Mouse (Mus musculus) hindbrain, embryonic 10.5 days (tissue): ENCODE results near the gene Fignl1. TPM values are rescaled to one million over a fixed set of nuclear protein-coding genes. Genes with fewer than 3 reads are reported as not detected.
A peak's percentile ranks its signal among the peaks of the same experiment; 100 is the strongest.

ENCODE experiments used
- DNase-seq: peaks from one replicate; pipeline ENCODE4 v3.0.0-alpha.2; 2017; ENCODE audit warnings: low spot score
- H3K27ac ChIP-seq: fragments of 300-500 bp; sonication (generic); 2 replicates; pipeline ENCODE4 v1.5.1; 2016; ENCODE audit warnings: mild to moderate bottlenecking, moderate library complexity
- H3K27me3 ChIP-seq: fragments of 300-500 bp; sonication (generic); 2 replicates; pipeline ENCODE4 v1.6.1; 2016; ENCODE audit warnings: mild to moderate bottlenecking; ENCODE audit not compliant: poor library complexity, insufficient read depth, severe bottlenecking
- H3K36me3 ChIP-seq: fragments of 300-500 bp; sonication (generic); 2 replicates; pipeline ENCODE4 v1.6.1; 2016; ENCODE audit warnings: mild to moderate bottlenecking, moderate library complexity
- H3K4me1 ChIP-seq: fragments of 300-500 bp; sonication (generic); replicated peaks from 2 replicates; pipeline ENCODE4 v1.6.1; 2016; ENCODE audit warnings: mild to moderate bottlenecking
- H3K4me3 ChIP-seq: fragments of 300-500 bp; sonication (generic); 2 replicates; pipeline ENCODE4 v1.5.1; 2016; ENCODE audit warnings: mild to moderate bottlenecking, moderate library complexity
- H3K9me3 ChIP-seq: fragments of 300-500 bp; sonication (generic); 2 replicates; pipeline ENCODE4 v1.6.1; 2016; ENCODE audit warnings: mild to moderate bottlenecking, moderate library complexity
- WGBS: fragments of 180-500 bp; shearing (Covaris S2); methylation state at CpG from one replicate; pipeline ENCODE4 v1.1.7; 2016; 5-methylcytosine and 5-hydroxymethylcytosine counted together
- polyA plus RNA-seq: library from polyadenylated mRNA; unstranded; fragments of >200 nt; fragmentation: Nextera tagmentation; extraction: Ambion mirVana; gene quantifications from 2 replicates; pipeline ENCODE4 v1.2.1, GENCODE M21; 2016

Fignl1 gene
- polyA plus RNA-seq, result 67.8 and 105 TPM in 2 replicates

DNA sequence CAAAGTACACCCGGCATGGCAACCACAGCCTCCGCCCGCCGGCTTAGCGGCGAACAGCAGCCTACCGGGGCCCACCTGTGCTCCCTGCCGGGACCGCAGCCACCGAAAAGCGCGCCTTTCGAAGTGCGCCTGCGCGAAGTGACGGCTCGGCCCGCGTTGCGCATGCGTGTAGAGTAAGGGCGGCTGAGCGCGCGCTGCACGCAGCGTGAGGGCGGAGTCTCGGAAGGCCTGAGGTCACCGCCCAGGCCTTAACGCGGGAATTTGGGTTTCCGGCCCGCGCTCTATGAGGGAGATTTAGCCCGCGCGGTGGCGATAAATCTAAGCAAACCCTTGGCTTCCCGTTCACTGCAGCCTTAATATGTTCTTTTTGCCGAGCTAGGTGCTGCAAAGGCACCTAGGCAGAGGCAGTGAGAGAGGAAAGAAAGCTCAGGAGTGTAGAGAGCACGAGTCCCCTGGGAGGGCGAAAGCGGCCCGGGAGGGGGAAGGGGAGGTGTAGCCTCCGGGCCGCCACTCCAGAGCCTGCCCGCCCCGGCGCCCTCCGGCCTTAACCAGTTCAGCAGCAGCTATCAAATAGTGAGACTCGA lies at the start of gene Fignl1:
Fignl1 (minus strand) TSS at position 143 of the 584 bp plus-strand sequence.
- peaks cover 50% of the 10 kb centered on the region for H3K4me1 ChIP-seq
- H3K9me3 ChIP-seq, result no peaks in the 10 kb centered on the region
- whole genome bisulfite sequencing, result under 1% methylated on average over 53 of the region's 53 CpGs
- no peaks in the 10 kb centered on the region for H3K27me3 ChIP-seq
- H3K4me3 ChIP-seq, result peak within 1 kb of the TSS; percentile 69
- DNase-seq, result peak; percentile 99
- peaks cover 29% of the 10 kb centered on the region for H3K36me3 ChIP-seq
- H3K27ac ChIP-seq, result peak within 1 kb of the TSS; percentile 99

DNA sequence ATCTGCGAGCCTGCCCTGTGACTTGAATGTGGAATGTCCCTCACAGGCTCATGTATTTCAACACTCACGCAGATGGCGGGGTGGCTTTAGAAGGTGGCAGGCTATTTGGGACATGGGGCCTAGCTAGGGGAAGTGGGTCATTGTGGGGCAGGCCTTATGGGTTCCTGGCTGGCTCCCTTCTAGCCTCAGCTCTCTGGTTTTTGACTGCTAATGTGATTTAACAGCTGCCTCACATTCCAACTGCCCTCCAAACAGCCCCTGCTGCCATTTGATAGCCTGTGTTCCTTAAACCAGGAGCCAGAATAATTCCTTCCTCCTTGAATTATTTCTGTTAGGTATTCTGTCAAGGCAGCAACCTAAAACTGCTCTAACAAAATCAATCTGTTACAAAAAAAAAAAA lies 48.2 kb upstream of the Fignl1 start:
- H3K27ac ChIP-seq, result peak overlapping the region; percentile 89
- H3K4me1 ChIP-seq, result peaks cover 34% of the 10 kb centered on the region
- H3K27me3 ChIP-seq, result no peaks in the 10 kb centered on the region
- H3K9me3 ChIP-seq, result peaks cover 5% of the 10 kb centered on the region
- peaks cover 5% of the 10 kb centered on the region; the same call in 1 of the 2 replicates for H3K36me3 ChIP-seq
- no peak for DNase-seq
- no peak overlapping the region for H3K4me3 ChIP-seq
- 93% methylated on average over 3 of the region's 3 CpGs for WGBS

DNA sequence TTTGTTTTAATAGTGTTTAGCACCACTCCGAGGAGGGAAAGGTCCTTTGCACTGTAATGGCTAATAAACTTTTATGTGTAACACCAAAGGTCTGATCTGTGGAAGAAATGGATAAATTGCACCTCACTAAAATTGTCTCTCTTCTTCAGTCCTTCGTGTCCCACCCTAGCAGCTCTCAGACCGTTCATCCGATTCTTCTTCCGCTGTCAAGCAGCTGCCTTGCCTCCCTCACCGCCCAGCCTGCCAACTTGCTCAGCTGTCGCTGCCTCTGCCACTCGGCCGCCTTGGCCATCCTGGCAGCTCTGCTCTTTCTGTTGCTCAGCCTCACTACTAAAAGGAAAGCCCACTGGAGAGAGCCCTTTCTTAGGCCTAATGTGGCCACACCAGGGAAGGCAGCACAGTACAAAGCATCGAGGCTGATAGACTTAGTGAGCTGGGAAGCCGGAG lies 46.9 kb upstream of the Fignl1 start:
- Histone ChIP-seq H3K27ac (peak overlapping the region; percentile 89), H3K4me1 (peaks cover 47% of the 10 kb centered on the region), H3K9me3 (peaks cover 5% of the 10 kb centered on the region), H3K4me3 (no peak overlapping the region), H3K27me3 (no peaks in the 10 kb centered on the region), H3K36me3 (peaks cover 5% of the 10 kb centered on the region; the same call in 1 of the 2 replicates)
- no peak for DNase-seq
- 47% methylated on average over 11 of the region's 11 CpGs for WGBS

DNA sequence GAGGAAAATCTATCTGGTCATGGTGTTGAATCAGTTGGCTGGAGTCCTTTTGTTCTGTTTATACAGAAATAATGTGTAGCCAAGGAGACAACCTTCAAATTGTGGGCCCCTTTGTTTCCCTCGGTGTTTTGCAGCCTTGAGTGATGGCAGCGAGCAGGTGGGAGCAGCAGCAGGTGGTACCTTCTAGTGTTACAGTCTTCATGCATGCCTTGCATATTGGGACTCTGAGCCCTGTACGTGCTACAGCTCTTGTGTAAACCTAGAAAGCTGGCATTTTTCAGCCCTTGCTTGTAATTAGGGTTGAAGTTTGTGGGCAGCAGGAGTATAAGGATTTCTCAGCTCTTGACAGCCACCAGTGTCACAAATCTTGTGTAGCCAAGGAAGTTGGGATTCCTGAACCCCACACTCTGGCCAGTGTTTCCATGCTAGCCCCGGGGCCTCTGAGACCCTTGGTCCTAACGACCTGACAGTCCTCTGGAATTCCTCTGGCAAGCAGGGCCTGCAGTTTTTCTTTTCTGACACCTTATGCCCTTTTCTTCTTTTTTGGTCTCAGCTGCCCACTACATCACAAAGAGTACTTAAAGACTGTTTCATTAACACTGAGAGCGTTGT lies 46.4 kb upstream of the Fignl1 start:
- WGBS, result 22% methylated on average over 6 of the region's 6 CpGs
- no peaks in the 10 kb centered on the region for H3K27me3 ChIP-seq
- peak; percentile 71 for DNase-seq

DNA sequence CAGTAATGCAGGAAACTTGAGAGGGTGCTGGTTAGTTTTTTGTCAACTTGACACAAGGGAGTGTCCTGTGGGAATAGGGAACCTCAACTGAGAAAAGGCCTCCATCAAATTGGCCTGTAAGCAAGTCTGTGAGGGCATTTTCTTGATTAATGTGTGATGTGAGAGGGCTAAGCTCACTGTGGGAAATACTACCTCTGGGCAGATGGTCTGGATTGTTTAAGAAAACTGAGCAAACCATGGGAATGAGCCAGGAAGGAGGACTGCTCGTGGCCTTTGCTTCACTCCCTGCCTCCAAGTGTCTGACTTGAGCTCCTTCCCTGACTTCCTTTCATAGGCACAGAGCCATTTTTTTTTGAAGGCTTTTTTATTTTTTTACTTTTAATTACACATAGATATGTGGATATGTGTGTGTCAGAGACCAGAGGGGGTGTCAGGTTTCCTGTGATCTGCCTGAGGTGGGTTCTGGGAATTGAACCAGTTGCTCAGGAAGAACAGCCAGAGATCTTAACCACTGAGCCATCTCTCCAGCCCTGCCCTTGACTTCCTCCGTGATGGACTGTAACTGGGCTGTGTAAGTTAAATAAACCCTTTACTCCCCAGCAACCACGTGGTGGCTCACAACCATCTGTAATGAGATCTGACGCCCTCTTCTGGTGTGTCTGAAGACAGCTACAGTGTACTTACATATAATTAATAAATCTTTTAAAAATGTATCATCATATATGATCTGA lies 45.1 kb upstream of the Fignl1 start:
- H3K36me3 ChIP-seq, result peaks cover 5% of the 10 kb centered on the region; the same call in 1 of the 2 replicates
- no peak overlapping the region for H3K4me3 ChIP-seq
- H3K27me3 ChIP-seq, result no peaks in the 10 kb centered on the region
- no peak for DNase-seq
- H3K4me1 ChIP-seq, result peaks cover 57% of the 10 kb centered on the region
- H3K27ac ChIP-seq, result peak overlapping the region; percentile 89
- WGBS, result 60% methylated on average over 4 of the region's 4 CpGs
- peaks cover 5% of the 10 kb centered on the region for H3K9me3 ChIP-seq

More for the DNA sequence above, 46.4 kb upstream of the Fignl1 start:
- Histone ChIP-seq H3K36me3 (peaks cover 5% of the 10 kb centered on the region; the same call in 1 of the 2 replicates), H3K9me3 (peaks cover 5% of the 10 kb centered on the region), H3K4me3 (no peak overlapping the region), H3K4me1 (peaks cover 52% of the 10 kb centered on the region), H3K27ac (peak overlapping the region; percentile 89)

DNA sequence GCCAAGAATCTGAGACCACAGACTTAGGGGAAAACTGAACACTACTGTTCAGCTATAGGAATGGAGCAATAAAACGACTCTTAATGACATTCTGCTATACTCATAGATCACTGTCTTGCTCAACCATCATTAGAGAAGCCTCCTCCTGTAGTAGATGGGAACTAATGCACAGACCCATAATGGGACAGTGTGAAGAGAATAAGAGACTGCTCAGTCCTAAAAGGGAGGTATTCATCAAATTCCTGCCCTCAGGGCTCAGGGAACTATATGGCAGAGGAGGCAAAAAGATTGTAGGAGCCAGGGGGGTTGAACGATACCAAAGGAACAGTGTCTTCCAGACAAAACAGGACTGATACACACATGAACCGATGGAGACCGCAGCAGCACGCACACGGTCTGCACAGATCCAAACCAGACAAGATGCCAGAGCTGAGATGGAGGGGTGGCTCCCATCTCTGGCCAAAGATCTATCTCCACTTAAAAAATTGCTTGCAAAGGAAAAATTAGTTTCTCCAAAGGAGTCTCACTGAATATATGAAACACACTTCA lies 43.3 kb upstream of the Fignl1 start:
- no peak for DNase-seq
- 80% methylated on average over 6 of the region's 6 CpGs for WGBS
- H3K27ac ChIP-seq, result peak overlapping the region; percentile 66
- H3K4me3 ChIP-seq, result no peak overlapping the region
- peaks cover 4% of the 10 kb centered on the region; the same call in 1 of the 2 replicates for H3K36me3 ChIP-seq
- no peaks in the 10 kb centered on the region for H3K27me3 ChIP-seq
- H3K4me1 ChIP-seq, result peaks cover 57% of the 10 kb centered on the region
- peaks cover 4% of the 10 kb centered on the region for H3K9me3 ChIP-seq

DNA sequence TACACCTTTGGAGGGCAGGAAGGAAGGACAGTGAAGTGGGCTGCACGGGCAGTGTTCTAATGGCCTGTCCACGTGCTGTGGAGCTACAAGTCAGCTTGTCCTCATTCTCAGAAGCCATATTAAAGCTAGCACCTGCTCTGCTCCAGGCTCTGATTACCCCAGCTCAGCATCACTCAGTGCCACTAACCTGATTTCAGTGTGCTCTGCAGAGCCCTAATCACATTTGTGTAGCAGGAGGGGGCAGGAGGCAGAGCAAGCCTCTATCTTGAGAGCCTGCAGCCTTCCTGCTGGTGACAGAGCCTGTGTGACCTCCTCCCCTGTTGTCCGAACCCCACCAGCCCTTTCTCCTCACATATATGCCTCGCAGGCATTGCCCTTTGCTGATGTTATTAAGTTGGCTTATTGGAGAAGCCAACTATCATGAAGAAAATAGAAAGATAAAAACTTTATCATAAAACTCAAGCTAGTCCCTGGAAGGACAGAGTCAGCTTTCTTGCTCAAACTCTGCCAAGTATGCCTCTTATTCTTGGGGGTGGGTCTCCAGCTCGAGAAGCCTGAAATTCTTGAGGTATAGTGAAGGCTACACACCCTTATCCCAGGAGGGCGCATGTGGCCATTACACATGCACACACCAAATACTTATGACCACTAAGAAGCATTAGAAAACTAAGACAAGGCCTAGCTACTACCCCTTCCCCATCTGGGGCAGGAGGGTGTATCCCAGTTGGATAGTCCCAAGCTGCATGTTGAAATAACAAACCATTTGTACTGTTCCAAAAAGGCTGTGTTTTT lies 41.9 kb upstream of the Fignl1 start:
- 64% methylated on average over 6 of the region's 6 CpGs for WGBS
- Histone ChIP-seq H3K27me3 (no peaks in the 10 kb centered on the region), H3K9me3 (no peaks in the 10 kb centered on the region), H3K27ac (peak overlapping the region; percentile 69), H3K36me3 (no peaks in the 10 kb centered on the region), H3K4me1 (peaks cover 52% of the 10 kb centered on the region), H3K4me3 (no peak overlapping the region)
- DNase-seq, result no peak

DNA sequence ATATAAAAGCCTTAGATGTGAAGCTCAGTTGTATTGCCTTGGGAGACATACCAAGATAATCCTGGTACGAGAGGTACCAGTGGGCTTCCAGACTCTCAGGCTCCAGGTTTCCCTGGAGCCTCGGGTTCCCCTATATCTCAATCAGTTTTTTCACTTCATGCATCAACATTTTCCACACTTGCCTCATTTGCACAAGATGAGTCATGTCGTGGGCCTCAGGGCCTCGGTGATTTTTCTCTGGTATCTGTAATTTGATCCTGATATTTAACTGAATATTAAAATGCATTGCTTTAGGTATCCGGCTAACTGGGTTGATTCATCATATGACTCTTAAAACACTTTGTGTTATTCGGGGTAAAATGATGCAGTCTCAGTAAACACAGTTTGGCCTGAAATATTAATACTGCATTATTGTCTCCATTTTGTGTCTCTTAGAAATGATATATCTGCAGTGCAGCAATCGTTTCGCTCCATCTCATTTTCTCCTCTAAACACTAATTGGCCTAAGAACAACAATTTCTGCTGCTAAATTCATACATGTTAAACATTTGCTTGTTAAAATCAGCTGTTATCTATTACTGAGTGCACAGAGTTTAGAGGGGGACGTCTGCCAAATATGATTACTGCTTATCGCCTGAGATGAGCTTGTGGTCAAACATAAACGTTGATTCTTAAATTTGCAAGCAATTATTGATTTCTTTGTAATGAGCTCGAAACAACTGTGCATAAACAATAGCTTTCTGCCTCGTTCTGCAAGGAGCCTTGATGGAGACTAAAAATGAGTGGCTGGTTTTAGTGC lies 41.0 kb upstream of the Fignl1 start:
- H3K27ac ChIP-seq, result peak overlapping the region; percentile 69; the same call in 1 of the 2 replicates
- WGBS, result 77% methylated on average over 13 of the region's 13 CpGs
- no peak for DNase-seq
- peaks cover 52% of the 10 kb centered on the region for H3K4me1 ChIP-seq
- H3K36me3 ChIP-seq, result no peaks in the 10 kb centered on the region
- H3K4me3 ChIP-seq, result no peak overlapping the region
- H3K9me3 ChIP-seq, result no peaks in the 10 kb centered on the region
- H3K27me3 ChIP-seq, result no peaks in the 10 kb centered on the region

DNA sequence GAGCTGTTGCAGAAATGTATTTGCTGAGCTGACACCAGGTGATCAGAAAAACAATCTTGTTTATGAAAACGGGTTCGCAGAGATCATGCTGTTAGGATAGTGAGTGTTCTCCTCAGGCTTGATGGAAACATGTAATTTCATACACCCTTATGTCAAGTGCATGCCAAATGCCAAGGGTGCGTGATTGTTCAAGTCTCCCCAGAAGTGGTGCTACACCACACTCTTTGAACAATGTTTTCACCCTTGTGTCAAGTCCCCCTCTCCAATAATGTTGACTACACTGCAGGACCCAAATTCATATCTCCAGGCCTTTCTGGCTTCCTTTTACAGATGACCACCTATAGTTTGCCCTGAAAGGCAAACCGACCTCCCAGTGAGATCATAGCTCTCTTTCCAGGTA lies 39.7 kb upstream of the Fignl1 start:
- no peaks in the 10 kb centered on the region for H3K9me3 ChIP-seq
- H3K36me3 ChIP-seq, result no peaks in the 10 kb centered on the region
- no peaks in the 10 kb centered on the region for H3K27me3 ChIP-seq
- peak overlapping the region; percentile 50; the same call in 1 of the 2 replicates for H3K27ac ChIP-seq
- no peak for DNase-seq
- 94% methylated on average over 4 of the region's 4 CpGs for WGBS
- peaks cover 52% of the 10 kb centered on the region for H3K4me1 ChIP-seq
- no peak overlapping the region for H3K4me3 ChIP-seq

DNA sequence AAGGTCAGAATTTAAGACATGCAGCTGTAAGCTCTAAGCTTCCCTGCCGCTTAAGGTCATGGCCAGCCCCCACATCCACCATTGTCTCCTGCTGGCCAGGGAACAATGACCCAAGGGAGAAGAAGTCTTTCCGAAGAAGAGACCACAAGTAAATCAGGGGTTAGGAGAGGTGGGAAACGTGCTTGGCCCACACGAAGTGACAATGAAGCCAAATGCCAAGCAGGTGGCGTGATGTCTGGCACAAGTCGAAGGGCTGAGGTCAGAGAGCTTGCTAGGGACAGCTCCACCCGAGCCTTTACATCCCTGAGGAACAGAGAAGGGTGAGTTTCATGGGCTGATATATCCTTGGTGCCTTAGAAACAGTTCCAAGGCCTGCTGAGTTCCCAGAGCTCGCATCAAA lies 36.3 kb upstream of the Fignl1 start:
- H3K27ac ChIP-seq, result peak overlapping the region; percentile 80
- 60% methylated on average over 8 of the region's 8 CpGs for WGBS

DNA sequence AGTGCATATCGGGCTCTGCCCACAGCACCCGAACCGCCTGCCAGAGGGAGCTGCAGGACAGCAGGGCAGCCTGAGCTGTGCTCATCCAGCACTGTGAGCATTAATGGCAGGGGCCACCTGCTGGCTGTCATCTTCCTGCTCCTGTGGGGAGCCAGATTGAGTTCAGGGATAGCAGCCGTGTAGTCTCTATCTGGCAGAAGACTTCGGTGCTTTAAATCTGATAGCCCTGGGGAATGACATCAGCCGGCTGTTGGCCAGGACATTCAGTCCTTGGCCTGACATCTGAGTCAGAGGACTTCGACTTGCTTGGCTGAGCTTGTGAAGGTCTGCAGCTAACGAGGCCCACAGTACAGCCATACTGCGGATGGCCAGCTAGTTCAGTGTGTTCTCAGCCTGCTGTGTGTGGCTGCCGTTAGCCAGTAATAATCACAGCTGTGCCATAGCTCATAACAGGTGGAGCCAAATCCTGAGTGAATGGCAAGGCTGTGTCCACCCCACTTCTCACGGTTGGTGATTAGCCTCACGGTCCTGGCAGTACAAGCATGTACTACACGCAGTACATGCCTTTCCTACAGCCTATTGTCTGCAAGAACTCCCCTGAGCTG lies 35.7 kb upstream of the Fignl1 start:
- H3K36me3 ChIP-seq, result no peaks in the 10 kb centered on the region
- no peaks in the 10 kb centered on the region for H3K9me3 ChIP-seq
- 57% methylated on average over 13 of the region's 13 CpGs for WGBS
- H3K27ac ChIP-seq, result peak overlapping the region; percentile 80
- no peak overlapping the region for H3K4me3 ChIP-seq
- peaks cover 24% of the 10 kb centered on the region for H3K4me1 ChIP-seq
- H3K27me3 ChIP-seq, result no peaks in the 10 kb centered on the region
- peak; percentile 49 for DNase-seq

More for the DNA sequence above, 36.3 kb upstream of the Fignl1 start:
- Histone ChIP-seq H3K4me1 (peaks cover 28% of the 10 kb centered on the region), H3K4me3 (no peak overlapping the region), H3K9me3 (no peaks in the 10 kb centered on the region), H3K36me3 (no peaks in the 10 kb centered on the region), H3K27me3 (no peaks in the 10 kb centered on the region)
- no peak for DNase-seq
